Mouse (Mus musculus) CH12.LX (cell line): ENCODE measurements at regions not wholly inside any gene's neighbourhood (a gene's known extent, or its start where the extent isn't known, plus 50 kb on each side); places are given as distances from the start of the nearest gene placed in this dataset.

Source experiments
- DNase-seq: peaks from one replicate; pipeline ENCODE4 v3.0.0-alpha.2; 2013; ENCODE audit errors: extremely low read depth
- H3K27ac ChIP-seq: 2 replicates; pipeline ENCODE4 v1.5.1; 2012; ENCODE audit warnings: low read depth, mild to moderate bottlenecking, control low read depth, moderate library complexity; ENCODE audit not compliant: insufficient read depth
- H3K27me3 ChIP-seq: replicated peaks from 2 replicates; pipeline ENCODE3; 2012; ENCODE audit warnings: inconsistent platforms
- H3K36me3 ChIP-seq, 2 experiments: replicated peaks in 1 of 2; 2 replicates each; pipeline versions ENCODE3 to v1.6.1; 2012; ENCODE audit warnings: inconsistent platforms in 1 of 2, low read length in 1 of 2, mild to moderate bottlenecking in 1 of 2, mixed read lengths in 1 of 2, moderate library complexity in 1 of 2; ENCODE audit not compliant: control insufficient read depth in 1 of 2, insufficient read depth in 1 of 2
- H3K4me1 ChIP-seq, 2 experiments: 2 replicates each; pipeline ENCODE4 v1.6.1; 2012; ENCODE audit warnings: inconsistent platforms in 1 of 2, moderate library complexity in 1 of 2; ENCODE audit not compliant: insufficient read depth in 2 of 2, control insufficient read depth in 1 of 2
- H3K4me2 ChIP-seq: 2 replicates; pipeline ENCODE4 v1.6.1; 2012; ENCODE audit warnings: low read depth, mild to moderate bottlenecking, control low read depth; ENCODE audit not compliant: poor library complexity, insufficient read depth, severe bottlenecking
- H3K4me3 ChIP-seq, 3 experiments: fragments of 150-350 bp in 1 of 3; sonication (generic) in 1 of 3; replicated peaks in 1 of 3; 2 replicates each; pipeline versions ENCODE3 to v1.5.1; 2011 to 2012; ENCODE audit warnings: low read depth in 2 of 3, low read length in 2 of 3, mild to moderate bottlenecking in 2 of 3, moderate library complexity in 2 of 3, control low read depth in 1 of 3, improper control_type of control experiment in 1 of 3, inconsistent platforms in 1 of 3, mixed read lengths in 1 of 3; ENCODE audit not compliant: poor library complexity in 1 of 3
- H3K79me2 ChIP-seq: replicated peaks from 2 replicates; pipeline ENCODE4 v1.6.1; 2012; ENCODE audit warnings: mild to moderate bottlenecking, moderate library complexity; ENCODE audit not compliant: control insufficient read depth, poor library complexity, insufficient read depth, severe bottlenecking; ENCODE audit errors: extremely low read depth
- H3K9ac ChIP-seq: 2 replicates; pipeline ENCODE4 v1.6.1; 2012; ENCODE audit warnings: low read depth, mild to moderate bottlenecking, control low read depth, moderate library complexity; ENCODE audit not compliant: insufficient read depth
- H3K9me3 ChIP-seq: replicated peaks from 2 replicates; pipeline ENCODE3; 2012; ENCODE audit warnings: low read length, inconsistent platforms, mixed read lengths
- BHLHE40 ChIP-seq: IDR thresholded peaks from 2 replicates; pipeline ENCODE4 v1.6.1; 2011; ENCODE audit warnings: mild to moderate bottlenecking, low read depth, low read length, improper control_type of control experiment
- CHD2 ChIP-seq: IDR thresholded peaks from 2 replicates; pipeline ENCODE4 v1.6.1; 2011; ENCODE audit warnings: low read length, improper control_type of control experiment
- CTCF ChIP-seq, 2 experiments: IDR thresholded peaks in 1 of 2; conservative IDR thresholded peaks in 1 of 2; 2 replicates each; pipeline ENCODE4 v1.5.1; 2011 to 2012; ENCODE audit warnings: low read depth in 2 of 2, low read length in 2 of 2, improper control_type of control experiment in 1 of 2, inconsistent platforms in 1 of 2, mild to moderate bottlenecking in 1 of 2, moderate library complexity in 1 of 2
- E2F4 ChIP-seq: IDR thresholded peaks from 2 replicates; pipeline ENCODE4 v1.6.1; 2011; ENCODE audit warnings: low read depth, low read length, improper control_type of control experiment; ENCODE audit not compliant: insufficient replicate concordance
- ELF1 ChIP-seq: IDR thresholded peaks from 2 replicates; pipeline ENCODE4 v1.6.1; 2014; ENCODE audit warnings: low read depth, mild to moderate bottlenecking, inconsistent platforms, low read length, improper control_type of control experiment
- EP300 ChIP-seq: IDR thresholded peaks from 2 replicates; pipeline ENCODE4 v1.6.1; 2011; ENCODE audit warnings: low read length, improper control_type of control experiment
- GABPA ChIP-seq: IDR thresholded peaks from 2 replicates; pipeline ENCODE4 v1.6.1; 2012; ENCODE audit warnings: low read depth, low read length, improper control_type of control experiment, inconsistent platforms; ENCODE audit not compliant: insufficient replicate concordance
- HCFC1 ChIP-seq: IDR thresholded peaks from 2 replicates; pipeline ENCODE4 v1.6.1; 2012; ENCODE audit warnings: low read depth, mild to moderate bottlenecking, inconsistent platforms, low read length, improper control_type of control experiment
- IRF4 ChIP-seq: IDR thresholded peaks from 2 replicates; pipeline ENCODE4 v1.6.1; 2014; ENCODE audit warnings: low read depth, mild to moderate bottlenecking, inconsistent platforms, low read length, improper control_type of control experiment
- JUN ChIP-seq: IDR thresholded peaks from 2 replicates; pipeline ENCODE4 v1.6.1; 2011; ENCODE audit warnings: low read depth, mild to moderate bottlenecking, low read length, improper control_type of control experiment, moderate library complexity; ENCODE audit not compliant: insufficient read depth
- JUND ChIP-seq: conservative IDR thresholded peaks from 2 replicates; pipeline ENCODE4 v1.6.1; 2011; ENCODE audit warnings: low read depth, low read length, improper control_type of control experiment
- KAT2A ChIP-seq: IDR thresholded peaks from 2 replicates; pipeline ENCODE4 v1.6.1; 2012; ENCODE audit warnings: low read length, improper control_type of control experiment, inconsistent platforms; ENCODE audit not compliant: insufficient replicate concordance
- MAX ChIP-seq: IDR thresholded peaks from 2 replicates; pipeline ENCODE4 v1.6.1; 2011; ENCODE audit warnings: low read length, improper control_type of control experiment
- MEF2A ChIP-seq: IDR thresholded peaks from 2 replicates; pipeline ENCODE4 v1.6.1; 2014; ENCODE audit warnings: low read depth, mild to moderate bottlenecking, inconsistent platforms, low read length, improper control_type of control experiment, borderline replicate concordance
- MYC ChIP-seq: IDR thresholded peaks from 2 replicates; pipeline ENCODE4 v1.6.1; 2011; ENCODE audit warnings: low read depth, mild to moderate bottlenecking, improper control_type of control experiment, low read length
- NELFE ChIP-seq: IDR thresholded peaks from 2 replicates; pipeline ENCODE4 v1.6.1; 2011; ENCODE audit warnings: low read depth, low read length, improper control_type of control experiment
- NRF1 ChIP-seq: IDR thresholded peaks from 2 replicates; pipeline ENCODE4 v1.6.1; 2014; ENCODE audit warnings: low read depth, mild to moderate bottlenecking, inconsistent platforms, low read length, improper control_type of control experiment, moderate library complexity
- PAX5 ChIP-seq: IDR thresholded peaks from 2 replicates; pipeline ENCODE4 v1.6.1; 2012; ENCODE audit warnings: low read length, inconsistent platforms, mixed read lengths
- POLR2A ChIP-seq: IDR thresholded peaks from 2 replicates; pipeline ENCODE4 v1.6.1; 2011; ENCODE audit warnings: low read depth, mild to moderate bottlenecking, improper control_type of control experiment, low read length
- RCOR1 ChIP-seq: conservative IDR thresholded peaks from 2 replicates; pipeline ENCODE4 v1.6.1; 2012; ENCODE audit warnings: low read depth, mild to moderate bottlenecking, inconsistent platforms, low read length, improper control_type of control experiment
- SIN3A ChIP-seq: IDR thresholded peaks from 2 replicates; pipeline ENCODE4 v1.6.1; 2012; ENCODE audit warnings: low read length, improper control_type of control experiment, inconsistent platforms
- SMC3 ChIP-seq: IDR thresholded peaks from 2 replicates; pipeline ENCODE4 v1.6.1; 2011; ENCODE audit warnings: low read depth, low read length, improper control_type of control experiment
- TCF12 ChIP-seq: IDR thresholded peaks from 2 replicates; pipeline ENCODE4 v1.6.1; 2014; ENCODE audit warnings: low read depth, mild to moderate bottlenecking, inconsistent platforms, low read length, improper control_type of control experiment
- USF2 ChIP-seq: conservative IDR thresholded peaks from 2 replicates; pipeline ENCODE4 v1.6.1; 2011; ENCODE audit warnings: low read depth, low read length, improper control_type of control experiment
- ZC3H11A ChIP-seq: IDR thresholded peaks from 2 replicates; pipeline ENCODE4 v1.6.1; 2012; ENCODE audit warnings: low read depth, mild to moderate bottlenecking, inconsistent platforms, low read length, improper control_type of control experiment
- ZKSCAN1 ChIP-seq: IDR thresholded peaks from 2 replicates; pipeline ENCODE4 v1.6.1; 2012; ENCODE audit warnings: low read depth, inconsistent platforms, low read length, improper control_type of control experiment, borderline replicate concordance
- dilution Hi-C: fragments of 300-500 bp; cut with MboI; formaldehyde crosslinking; loops from 2 replicates; pipeline ENCODE4 v1.14.3; 2020; ENCODE audit warnings: low sequenced_read_pairs; ENCODE audit not compliant: extremely low pct_unique_long_range_greater_than_20kb, extremely low pct_ligation_motif_present
- in situ Hi-C: fragments of 300-500 bp; cut with MboI; formaldehyde crosslinking; loops from 3 replicates; pipeline ENCODE4 v1.14.3; 2019; ENCODE audit warnings: low sequenced_read_pairs, low pct_ligation_motif_present, low pct_unique_long_range_greater_than_20kb, mixed read lengths

DNA sequence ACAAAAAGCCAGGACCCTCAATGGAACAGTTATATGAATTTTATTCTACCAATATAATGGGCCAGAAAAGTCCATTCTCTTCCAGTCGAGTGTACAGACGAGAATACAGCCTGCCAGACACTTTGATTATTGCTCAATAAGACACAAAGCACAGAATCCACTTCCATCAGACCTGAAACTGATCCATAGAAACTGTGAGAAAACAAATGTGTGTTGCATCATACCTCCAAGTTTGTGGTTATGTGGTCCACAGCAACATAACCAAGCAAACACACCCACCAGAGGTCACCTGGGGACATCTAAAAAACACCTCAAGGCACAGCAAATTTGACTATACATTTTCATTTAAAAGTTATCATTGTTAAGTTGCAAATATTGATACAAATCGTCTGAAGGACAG, 183.2 kb downstream of the 4933412E24Rik start:
- no peak overlapping the region for H3K4me2 ChIP-seq
- in situ Hi-C loops (no loop called here), dilution Hi-C loops (no loop called here)
- H3K9me3 ChIP-seq: no peaks in the 10 kb centered on the region
- H3K4me1 ChIP-seq: peaks cover 4 to 42% of the 10 kb centered on the region in 2 experiments; a peak in 2 of 4 replicates
- no peak overlapping the region for H3K9ac ChIP-seq
- H3K4me3 ChIP-seq: no peak overlapping the region
- TF ChIP-seq HCFC1 (no peak), CTCF (conservative IDR thresholded peaks at IDR 0.05 in 1 of 2, IDR thresholded peaks at IDR 0.05 in 1 of 2; ENCODE audit: low read depth in 2 of 2, low read length in 2 of 2) (no peak), SMC3 (no peak), NELFE (no peak), JUN (no peak), RCOR1 (no peak), EP300 (no peak), JUND (no peak), MAX (no peak), TCF12 (no peak), PAX5 (no peak), MEF2A (no peak), ZC3H11A (no peak), NRF1 (no peak), KAT2A (no peak), ELF1 (no peak), ZKSCAN1 (no peak), POLR2A (no peak), SIN3A (no peak)
- TF ChIP-seq, all 38 proteins: peak for 0
- no peak for DNase-seq
- Histone ChIP-seq H3K27me3 (no peaks in the 10 kb centered on the region), H3K79me2 (no peaks in the 10 kb centered on the region), H3K27ac (no peak overlapping the region), H3K36me3 (no peaks in the 10 kb centered on the region)

- Histone ChIP-seq H3K79me2 (no peaks in the 10 kb centered on the region), H3K9me3 (no peaks in the 10 kb centered on the region), H3K27ac (no peak overlapping the region), H3K27me3 (no peaks in the 10 kb centered on the region), H3K36me3 (no peaks in the 10 kb centered on the region), H3K9ac (no peak overlapping the region), H3K4me2 (no peak overlapping the region), H3K4me3 (no peak overlapping the region), H3K4me1 (peaks cover 0 to 36% of the 10 kb centered on the region in 2 experiments; a peak in 2 of 4 replicates)
- dilution Hi-C loops: no loop called here
- in situ Hi-C loops: no loop called here
- DNase-seq: no peak
- TF ChIP-seq RCOR1: no peak
- TF ChIP-seq MYC: no peak
- no peak for TF ChIP-seq NELFE
- no peak for TF ChIP-seq USF2
- no peak for TF ChIP-seq POLR2A
- no peak; the same call in 1 of the 2 replicates for TF ChIP-seq EP300
- no peak for TF ChIP-seq JUND
- no peak for TF ChIP-seq GABPA
- no peak for TF ChIP-seq JUN
- no peak for TF ChIP-seq IRF4
- no peak for TF ChIP-seq E2F4
- TF ChIP-seq CHD2: no peak
- no peak for TF ChIP-seq KAT2A
- TF ChIP-seq SMC3: no peak
- no peak for TF ChIP-seq BHLHE40
- TF ChIP-seq TCF12: no peak
Measured at GRCm38 (mm10) chr15:59831481-59831880, 184.9 kb downstream of the 4933412E24Rik start.
